Mouse (Mus musculus) lung, postnatal 25 days (tissue): Measurements from ENCODE around the gene Slc37a3.
"Not testable (repeated sequence)": the region's sequence is repeated elsewhere in the genome, so short reads cannot be mapped to it uniquely, and the experiment has no call there.

Source experiments
- DNase-seq: peaks from one replicate; pipeline ENCODE4 v3.0.0; 2022; ENCODE audit warnings: low spot score

The Slc37a3 gene

GRCm38 (mm10) chr6:39379224-39379623 is 1.7 kb upstream of the Slc37a3 start:
- peak; percentile 54 for DNase-seq

DNA sequence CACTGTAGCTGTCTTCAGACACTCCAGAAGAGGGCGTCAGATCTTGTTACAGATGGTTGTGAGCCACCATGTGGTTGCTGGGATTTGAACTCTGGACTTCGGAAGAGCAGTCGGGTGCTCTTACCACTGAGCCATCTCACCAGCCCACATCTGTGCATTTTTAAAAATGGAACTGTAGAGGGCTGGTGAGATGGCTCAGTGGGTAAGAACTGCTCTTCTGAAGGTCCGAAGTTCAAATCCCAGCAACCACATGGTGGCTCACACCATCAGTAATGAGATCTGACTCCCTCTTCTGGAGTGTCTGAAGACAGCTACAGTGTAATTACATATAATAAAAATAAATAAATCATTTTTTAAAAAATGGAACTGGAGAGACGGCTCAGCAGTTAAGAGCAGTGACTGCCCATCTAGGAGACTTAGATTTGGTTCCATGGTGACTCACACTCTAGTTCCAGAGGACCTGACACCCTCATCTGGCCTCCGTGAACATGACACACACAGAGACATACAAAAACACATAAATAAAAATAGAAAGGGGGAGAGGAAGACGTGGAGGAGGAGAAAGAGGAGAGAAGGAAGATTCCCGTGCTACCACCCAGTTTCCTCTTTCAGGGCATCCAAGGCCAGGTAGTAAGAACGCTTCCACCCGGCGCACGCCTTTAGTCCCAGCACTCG is 823 bp upstream of the Slc37a3 start:
- not testable (repeated sequence) for DNase-seq

DNA sequence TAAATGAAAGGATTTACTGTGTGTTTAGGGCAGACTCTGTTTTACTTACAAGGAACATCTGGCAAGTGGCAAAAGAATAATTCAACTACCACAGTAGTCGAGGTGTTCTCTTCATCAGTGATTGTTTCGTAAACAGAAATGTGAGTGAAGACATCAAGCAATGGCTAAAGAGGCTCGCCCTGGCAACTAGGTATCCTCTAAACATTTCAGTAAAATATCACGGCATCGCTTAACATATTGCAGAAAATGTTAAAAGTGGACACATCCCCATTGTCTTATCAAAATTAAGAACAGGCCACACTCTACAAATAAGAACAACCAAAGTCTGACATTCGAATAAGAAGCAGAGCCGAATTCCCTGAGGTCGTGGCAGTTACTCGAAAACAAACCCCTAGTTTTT is 700 bp downstream of the Slc37a3 start:
- no peak for DNase-seq

GRCm38 (mm10) chr6:39373301-39373955 is 4.0 kb downstream of the Slc37a3 start:
- DNase-seq: no peak

GRCm38 (mm10) chr6:39372727-39373126 is 4.7 kb downstream of the Slc37a3 start:
- peak; percentile 60 for DNase-seq

DNA sequence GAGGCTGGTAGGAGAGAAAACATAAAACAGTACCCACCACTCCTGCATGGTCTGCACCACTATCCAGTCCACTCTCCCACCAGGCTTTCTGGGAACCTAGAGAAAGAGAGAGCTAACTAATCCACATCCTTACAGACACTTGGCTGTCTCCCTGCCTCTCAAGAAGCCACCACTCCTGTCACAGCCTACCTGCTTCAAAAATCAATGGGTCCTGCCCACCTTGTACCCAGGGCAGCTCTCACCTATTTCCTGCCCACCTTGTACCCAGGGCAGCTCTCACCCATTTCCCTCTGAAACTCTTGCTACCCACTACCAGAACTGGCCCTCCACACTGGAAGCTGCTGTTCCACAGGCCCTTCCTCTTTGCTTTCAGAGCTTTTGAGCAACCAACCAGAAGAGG is 5.4 kb downstream of the Slc37a3 start:
- DNase-seq: no peak

DNA sequence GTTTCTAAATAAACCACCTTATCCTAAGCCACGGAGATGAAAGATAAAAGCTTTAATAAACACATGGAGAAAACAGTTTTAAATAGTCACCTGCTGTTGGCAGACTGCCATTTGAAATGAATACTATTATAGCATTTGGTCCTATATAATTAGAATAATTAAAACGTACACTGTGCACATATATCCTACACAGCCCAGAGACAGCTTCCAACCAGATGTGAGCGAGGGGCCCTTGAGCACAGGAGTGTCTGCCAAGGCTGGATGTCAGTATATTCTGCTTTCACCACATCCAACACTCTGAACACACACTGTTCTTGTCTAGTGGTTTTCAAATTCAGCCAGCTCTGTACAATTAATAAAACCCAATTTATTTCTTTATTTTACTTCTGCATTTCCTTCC is 7.8 kb downstream of the Slc37a3 start:
- DNase-seq: no peak

DNA sequence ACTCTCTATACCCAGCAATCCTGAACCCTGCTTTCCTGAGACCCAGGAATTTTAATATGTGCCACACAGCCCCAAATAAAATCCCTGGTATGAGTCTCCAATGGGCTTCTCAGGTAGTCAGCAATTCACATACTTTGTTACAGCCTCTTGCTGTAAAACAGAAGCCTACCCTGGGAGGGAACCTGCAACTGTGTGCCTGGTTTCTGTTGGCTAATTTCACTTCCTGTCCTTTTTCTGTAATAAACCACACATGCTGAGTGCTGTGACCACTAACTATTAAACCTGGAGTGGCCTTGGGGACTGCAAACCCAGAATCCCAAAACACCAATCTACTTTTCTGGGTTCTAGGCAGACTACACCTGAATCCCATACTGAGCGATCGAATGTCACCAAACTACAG is 14.8 kb downstream of the Slc37a3 start:
- no peak for DNase-seq

GRCm38 (mm10) chr6:39359207-39359606 is 18.3 kb downstream of the Slc37a3 start:
- not testable (repeated sequence) for DNase-seq

- no peak for DNase-seq
These were observed 28.5 kb downstream of the Slc37a3 start for GRCm38 (mm10) chr6:39348946-39349345.

GRCm38 (mm10) chr6:39347880-39348814 is 29.3 kb downstream of the Slc37a3 start:
- no peak for DNase-seq

DNA sequence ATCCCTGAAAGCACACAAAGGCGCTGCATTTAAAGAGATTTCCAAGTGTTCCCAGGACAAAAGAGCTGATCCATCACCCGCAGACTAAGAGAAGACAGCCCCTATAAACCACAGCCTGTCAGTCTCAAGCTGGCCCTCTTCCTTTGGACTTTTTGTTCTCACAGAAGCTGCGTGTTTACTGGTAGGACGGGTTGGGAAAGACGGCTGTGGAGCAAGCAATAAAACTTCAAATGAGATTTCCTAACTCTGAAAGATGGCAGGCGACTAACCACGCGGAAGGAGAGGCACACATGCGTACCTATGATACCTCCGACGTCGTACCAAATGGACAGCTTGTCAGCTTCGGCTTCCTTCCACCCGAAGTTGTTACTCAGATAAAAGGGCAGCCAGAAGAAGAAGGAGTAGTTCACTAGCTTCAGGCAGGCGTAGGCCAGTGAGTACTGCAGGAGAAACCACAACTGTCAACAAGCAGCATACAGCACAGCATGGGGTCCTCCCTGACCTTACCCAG is 30.4 kb downstream of the Slc37a3 start:
- no peak for DNase-seq

DNA sequence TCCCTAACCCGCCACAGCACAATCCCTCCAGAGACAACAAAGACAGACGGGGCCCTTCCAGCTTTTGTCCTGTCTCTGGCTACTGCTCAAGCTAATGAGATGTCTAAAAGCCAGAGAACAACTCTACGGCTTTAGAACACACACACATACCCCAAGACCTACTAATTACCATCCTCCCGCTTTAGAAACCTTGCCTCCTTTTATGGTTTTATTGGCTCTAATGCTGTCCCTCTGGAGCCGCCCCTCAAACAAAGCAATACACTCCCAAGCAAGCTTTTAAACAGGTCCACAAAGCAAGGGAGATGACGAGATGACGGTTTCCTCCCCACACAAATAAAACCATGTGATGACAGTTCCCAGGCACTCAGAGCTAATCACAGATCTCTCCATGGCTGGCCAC is 32.0 kb downstream of the Slc37a3 start:
- DNase-seq: no peak

GRCm38 (mm10) chr6:39344020-39344419 is 33.5 kb downstream of the Slc37a3 start:
- DNase-seq: peak; percentile 86

GRCm38 (mm10) chr6:39341798-39342197 is 35.7 kb downstream of the Slc37a3 start:
- peak; percentile 50 for DNase-seq

DNA sequence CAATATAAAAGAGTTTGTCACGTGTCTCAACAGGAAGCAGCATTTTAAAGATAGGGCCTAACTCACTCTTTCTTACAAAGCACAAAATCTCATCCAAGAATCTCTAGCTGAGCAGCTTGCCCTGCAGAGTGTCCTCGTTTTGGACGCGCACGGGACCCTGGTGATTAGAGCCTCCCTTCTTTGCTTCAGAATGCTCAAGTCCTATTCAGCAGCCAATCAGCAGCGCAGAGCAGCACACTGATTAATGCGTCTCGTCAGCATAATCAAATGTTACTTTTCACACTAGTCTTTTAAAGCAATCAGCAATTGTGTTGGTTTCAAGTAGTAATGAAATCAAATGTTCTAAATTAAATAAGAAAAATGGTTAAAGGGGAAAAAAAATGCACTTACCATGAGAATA is 39.1 kb downstream of the Slc37a3 start:
- no peak for DNase-seq

DNA sequence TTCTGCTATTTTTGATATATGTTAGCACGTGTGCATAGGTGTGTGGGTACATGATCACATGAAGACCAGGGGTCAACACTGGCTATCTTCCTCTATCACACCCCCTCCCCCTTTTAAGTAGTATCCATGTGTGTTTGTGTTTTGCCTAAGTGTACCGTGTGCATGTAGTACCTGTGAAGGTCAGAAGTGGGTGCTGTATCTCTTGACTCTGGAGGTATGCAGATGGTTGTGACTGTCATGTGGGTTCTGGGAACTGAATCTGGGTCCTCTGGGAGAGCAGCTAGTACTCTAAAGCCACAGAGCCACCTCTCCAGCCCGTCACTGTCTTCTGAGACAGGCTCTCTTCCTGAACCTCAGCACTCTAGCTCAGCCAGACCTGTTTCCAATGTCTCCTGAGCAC is 42.6 kb downstream of the Slc37a3 start:
- no peak for DNase-seq

DNA sequence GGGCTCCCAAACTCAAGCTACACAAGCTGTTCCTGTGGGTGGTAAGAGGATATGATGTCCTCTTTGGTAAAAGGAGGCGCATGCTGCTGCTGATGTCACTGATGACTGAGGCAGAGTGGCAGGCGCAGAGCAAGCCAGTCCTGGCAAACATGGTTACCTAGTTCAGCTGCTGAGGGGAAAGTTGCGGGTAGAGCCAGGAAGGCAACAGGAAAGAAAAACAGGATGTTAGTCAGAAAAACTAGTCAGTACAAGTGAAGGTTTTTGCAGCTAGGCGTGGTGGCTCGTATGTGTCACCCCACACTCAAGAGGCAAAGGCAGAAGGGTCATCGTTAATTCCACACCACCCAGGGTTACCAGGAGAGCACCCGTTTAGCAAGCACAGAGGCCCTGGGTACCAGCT is 43.3 kb downstream of the Slc37a3 start:
- DNase-seq: peak; percentile 43

GRCm38 (mm10) chr6:39331998-39332700 is 45.3 kb downstream of the Slc37a3 start:
- DNase-seq: no peak

DNA sequence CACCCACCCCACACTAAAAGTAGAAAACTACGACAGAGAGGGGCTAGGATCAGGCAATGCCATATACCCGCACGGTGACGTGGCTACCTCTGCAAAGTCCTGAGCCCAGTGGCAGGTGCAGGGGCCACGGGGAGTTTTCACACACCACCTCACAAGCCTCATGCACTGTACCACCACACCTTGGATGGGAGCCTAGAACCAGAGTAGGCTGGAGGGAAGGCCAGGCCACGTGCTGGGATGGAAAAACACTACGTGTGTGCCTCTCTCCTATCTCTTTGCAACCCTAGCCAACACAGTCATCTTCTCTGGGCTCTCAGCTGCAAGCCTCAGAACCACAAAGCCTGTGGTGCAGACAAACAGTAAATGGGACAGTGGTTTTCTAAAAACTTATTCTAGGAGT is 46.5 kb downstream of the Slc37a3 start:
- no peak for DNase-seq

GRCm38 (mm10) chr6:39320286-39320685 is 57.2 kb downstream of the Slc37a3 start:
- DNase-seq: no peak
